Mouse (Mus musculus) forebrain, embryonic 13.5 days (tissue): ENCODE data around the gene Gimap5. TPM values are rescaled to one million over a fixed set of nuclear protein-coding genes. Genes with fewer than 3 reads are reported as not detected.

Experiments
- ATAC-seq: fragments of 200-750 bp; cut with Nextera tagmentation; 2 replicates; pipeline ENCODE4 v1.8.0; 2017
- H3K27ac ChIP-seq: fragments of 300-500 bp; sonication (generic); 2 replicates; pipeline ENCODE4 v1.5.1; 2015; ENCODE audit warnings: inconsistent platforms, mild to moderate bottlenecking, moderate library complexity
- H3K27me3 ChIP-seq: fragments of 300-500 bp; sonication (generic); 2 replicates; pipeline ENCODE4 v1.6.1; 2015; ENCODE audit warnings: mild to moderate bottlenecking, inconsistent platforms
- H3K36me3 ChIP-seq: fragments of 300-500 bp; sonication (generic); 2 replicates; pipeline ENCODE4 v1.6.1; 2015; ENCODE audit warnings: mild to moderate bottlenecking, inconsistent platforms; ENCODE audit not compliant: poor library complexity, severe bottlenecking
- H3K4me1 ChIP-seq: fragments of 300-500 bp; sonication (generic); 2 replicates; pipeline ENCODE4 v1.6.1; 2015; ENCODE audit warnings: inconsistent platforms
- H3K4me2 ChIP-seq: fragments of 300-500 bp; sonication (generic); 2 replicates; pipeline ENCODE4 v1.6.1; 2015; ENCODE audit warnings: inconsistent platforms, mild to moderate bottlenecking, moderate library complexity
- H3K4me3 ChIP-seq: fragments of 300-500 bp; sonication (generic); 2 replicates; pipeline ENCODE4 v1.5.1; 2015; ENCODE audit warnings: mild to moderate bottlenecking, inconsistent platforms
- H3K9ac ChIP-seq: fragments of 300-500 bp; sonication (generic); 2 replicates; pipeline ENCODE4 v1.6.1; 2015; ENCODE audit warnings: mild to moderate bottlenecking, inconsistent platforms
- H3K9me3 ChIP-seq: fragments of 300-500 bp; sonication (generic); replicated peaks from 2 replicates; pipeline ENCODE4 v1.6.1; 2016; ENCODE audit warnings: inconsistent platforms
- WGBS: fragments of 180-500 bp; shearing (Covaris S2); methylation state at CpG from one replicate; pipeline ENCODE4 v1.1.7; 2015; 5-methylcytosine and 5-hydroxymethylcytosine counted together
- polyA plus RNA-seq: library from polyadenylated mRNA; unstranded; fragments of >200 nt; fragmentation: Nextera tagmentation; extraction: Ambion mirVana; gene quantifications from 2 replicates; pipeline ENCODE4 v1.2.1, GENCODE M21; 2015

Gimap5 gene
- polyA plus RNA-seq, 1 experiment from 2014 or later = 1.1 TPM

DNA sequence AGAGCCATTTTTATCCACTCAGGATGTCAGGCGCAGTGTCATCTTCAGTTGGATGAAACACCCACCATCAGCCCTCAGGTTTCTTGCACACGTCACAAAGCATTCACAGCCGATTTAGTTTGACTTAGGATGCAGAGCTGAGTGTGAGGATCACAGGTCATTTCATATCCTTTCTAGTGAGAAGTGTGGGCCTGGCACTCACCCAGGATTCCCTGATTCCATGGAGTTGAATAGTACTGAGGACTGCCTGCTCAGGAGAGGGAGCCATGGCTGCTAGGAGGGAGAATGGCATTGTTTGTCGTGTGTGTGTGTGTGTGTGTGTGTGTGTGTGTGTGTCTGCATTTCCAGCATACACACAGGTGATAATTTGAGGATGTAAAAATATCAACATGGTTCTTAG lies 25.7 kb upstream of the Gimap5 start:
- no peak overlapping the region for H3K4me3 ChIP-seq
- WGBS = 83% methylated on average over 4 of the region's 4 CpGs
- peaks cover under 1% of the 10 kb centered on the region; the same call in 1 of the 2 replicates for H3K4me1 ChIP-seq
- ATAC-seq = no peak
- no peak overlapping the region for H3K4me2 ChIP-seq
- no peaks in the 10 kb centered on the region for H3K27me3 ChIP-seq
- H3K9me3 ChIP-seq = no peaks in the 10 kb centered on the region
- H3K27ac ChIP-seq = no peak overlapping the region
- no peak overlapping the region for H3K9ac ChIP-seq
- no peaks in the 10 kb centered on the region for H3K36me3 ChIP-seq

DNA sequence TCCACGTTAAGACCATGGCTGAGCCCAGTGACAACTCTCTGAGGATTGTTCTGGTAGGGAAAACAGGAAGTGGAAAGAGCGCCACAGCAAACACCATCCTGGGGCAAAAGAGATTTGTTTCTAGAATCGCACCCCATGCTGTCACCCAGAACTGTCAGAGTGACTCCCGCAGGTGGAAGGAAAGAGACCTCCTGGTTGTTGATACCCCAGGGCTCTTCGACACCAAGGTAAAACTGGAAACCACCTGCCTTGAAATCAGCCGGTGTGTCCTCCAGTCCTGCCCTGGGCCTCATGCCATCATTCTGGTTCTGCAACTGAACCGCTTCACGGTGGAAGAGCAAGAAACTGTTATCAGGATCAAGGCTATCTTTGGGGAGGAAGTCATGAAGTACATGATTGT lies 22.5 kb upstream of the Gimap5 start:
- no peak for ATAC-seq
- Histone ChIP-seq H3K36me3 (no peaks in the 10 kb centered on the region), H3K4me1 (peaks cover 4% of the 10 kb centered on the region; the same call in 1 of the 2 replicates), H3K27ac (no peak overlapping the region), H3K4me2 (no peak overlapping the region), H3K4me3 (no peak overlapping the region), H3K9me3 (no peaks in the 10 kb centered on the region), H3K9ac (no peak overlapping the region), H3K27me3 (no peaks in the 10 kb centered on the region)
- WGBS = 91% methylated on average over 8 of the region's 8 CpGs

DNA sequence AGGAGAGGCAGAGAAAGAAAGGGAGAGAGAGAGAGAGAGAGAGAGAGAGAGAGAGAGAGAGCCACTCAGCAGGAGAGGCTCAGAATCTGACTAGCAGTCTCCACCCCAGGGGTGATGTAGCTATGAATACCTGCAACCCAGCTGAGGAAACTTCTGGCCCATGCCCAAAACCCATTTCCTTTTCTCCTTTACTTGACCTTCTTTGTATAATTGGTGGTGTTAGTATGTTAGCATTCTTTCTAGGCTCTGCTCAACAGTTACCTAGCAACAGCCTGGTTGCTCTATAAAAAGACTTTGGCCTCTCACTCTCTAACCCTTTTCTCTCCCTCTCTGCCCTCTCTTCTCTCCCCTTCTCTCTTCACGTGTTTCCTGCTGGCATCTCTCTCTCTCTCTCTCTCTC lies 20.5 kb upstream of the Gimap5 start:
- H3K27ac ChIP-seq = no peak overlapping the region
- ATAC-seq = no peak
- H3K4me2 ChIP-seq = no peak overlapping the region

DNA sequence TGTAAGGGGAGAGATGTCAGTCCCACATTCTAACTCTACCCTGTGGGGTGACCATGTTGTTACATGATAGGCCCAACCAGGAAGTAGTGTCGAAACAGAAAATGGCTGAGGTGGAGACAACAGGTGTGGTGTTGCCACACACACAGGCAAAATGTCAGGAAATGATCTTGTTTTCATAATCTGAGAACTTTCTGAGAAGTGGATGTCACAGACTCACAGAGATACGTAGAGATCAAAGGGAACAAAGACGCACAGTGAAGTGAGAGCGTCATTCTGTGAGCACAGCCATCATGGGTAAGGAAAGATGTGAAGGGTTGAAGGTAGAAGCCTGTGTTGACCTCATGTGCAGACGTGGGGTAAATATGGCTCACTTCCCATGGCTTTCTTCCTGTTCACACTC lies 18.2 kb upstream of the Gimap5 start:
- 90% methylated on average over 5 of the region's 5 CpGs for WGBS
- H3K9me3 ChIP-seq = no peaks in the 10 kb centered on the region
- no peak overlapping the region for H3K9ac ChIP-seq
- ATAC-seq = no peak
- no peak overlapping the region for H3K4me2 ChIP-seq
- no peaks in the 10 kb centered on the region for H3K36me3 ChIP-seq
- peaks cover 4% of the 10 kb centered on the region; the same call in 1 of the 2 replicates for H3K4me1 ChIP-seq
- no peak overlapping the region for H3K27ac ChIP-seq
- H3K27me3 ChIP-seq = no peaks in the 10 kb centered on the region
- H3K4me3 ChIP-seq = no peak overlapping the region

More for the DNA sequence above, 20.5 kb upstream of the Gimap5 start:
- no peaks in the 10 kb centered on the region for H3K27me3 ChIP-seq
- WGBS = 0% methylated on average over 1 of the region's 1 CpGs
- no peak overlapping the region for H3K9ac ChIP-seq
- no peaks in the 10 kb centered on the region for H3K36me3 ChIP-seq
- no peak overlapping the region for H3K4me3 ChIP-seq
- H3K4me1 ChIP-seq = peaks cover 4% of the 10 kb centered on the region; the same call in 1 of the 2 replicates
- H3K9me3 ChIP-seq = no peaks in the 10 kb centered on the region

DNA sequence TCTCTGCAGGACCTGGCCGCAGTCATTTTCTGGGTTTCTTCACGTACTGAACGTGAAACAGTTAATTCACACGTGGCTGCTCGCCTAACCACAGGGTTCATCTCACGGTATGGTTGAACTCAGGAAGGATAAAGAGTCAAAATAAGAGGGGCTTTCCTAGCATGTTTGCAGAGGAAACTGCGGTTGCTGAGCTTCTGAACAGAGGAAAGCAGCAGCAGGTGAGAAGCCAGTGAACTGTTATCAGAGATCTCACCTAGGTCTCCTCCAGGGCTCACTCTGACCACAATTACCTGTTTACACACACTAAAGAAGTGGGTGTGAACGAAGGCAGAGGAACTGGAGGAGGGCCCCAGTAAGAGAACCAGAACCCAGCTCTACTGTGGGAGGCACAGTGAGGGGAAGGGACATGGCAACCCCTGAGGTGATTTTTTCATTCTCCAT lies 13.1 kb upstream of the Gimap5 start:
- ATAC-seq = no peak

DNA sequence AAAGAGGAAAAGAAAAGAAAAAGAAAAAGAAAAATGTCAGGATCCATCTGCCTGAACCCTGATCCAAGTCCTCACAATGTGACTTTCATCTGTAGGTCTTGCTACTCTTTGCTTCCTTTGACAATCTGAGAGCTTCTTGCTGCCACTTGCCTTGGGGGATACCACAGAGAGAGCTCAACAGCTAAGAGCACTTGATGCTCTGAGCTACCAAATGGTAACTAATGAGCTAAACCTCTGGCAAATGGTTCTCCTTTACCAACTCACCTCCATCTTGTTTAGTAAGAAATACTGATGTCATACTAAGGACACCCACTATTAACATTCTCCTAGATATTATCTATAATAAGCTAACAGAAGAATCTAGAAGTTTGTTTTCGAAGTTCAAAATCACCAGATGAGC lies 12.3 kb upstream of the Gimap5 start:
- no peaks in the 10 kb centered on the region for H3K4me1 ChIP-seq
- no peaks in the 10 kb centered on the region for H3K27me3 ChIP-seq
- H3K36me3 ChIP-seq = no peaks in the 10 kb centered on the region
- 82% methylated on average over 1 of the region's 1 CpGs for whole genome bisulfite sequencing
- H3K4me3 ChIP-seq = no peak overlapping the region
- no peak overlapping the region for H3K4me2 ChIP-seq
- no peak overlapping the region for H3K9ac ChIP-seq
- no peak for ATAC-seq
- no peaks in the 10 kb centered on the region for H3K9me3 ChIP-seq
- no peak overlapping the region for H3K27ac ChIP-seq

More for the DNA sequence above, 13.1 kb upstream of the Gimap5 start:
- Histone ChIP-seq H3K4me1 (no peaks in the 10 kb centered on the region), H3K27me3 (no peaks in the 10 kb centered on the region), H3K27ac (no peak overlapping the region), H3K36me3 (no peaks in the 10 kb centered on the region), H3K4me2 (no peak overlapping the region), H3K9me3 (no peaks in the 10 kb centered on the region), H3K9ac (no peak overlapping the region), H3K4me3 (no peak overlapping the region)
- WGBS = 60% methylated on average over 8 of the region's 8 CpGs

DNA sequence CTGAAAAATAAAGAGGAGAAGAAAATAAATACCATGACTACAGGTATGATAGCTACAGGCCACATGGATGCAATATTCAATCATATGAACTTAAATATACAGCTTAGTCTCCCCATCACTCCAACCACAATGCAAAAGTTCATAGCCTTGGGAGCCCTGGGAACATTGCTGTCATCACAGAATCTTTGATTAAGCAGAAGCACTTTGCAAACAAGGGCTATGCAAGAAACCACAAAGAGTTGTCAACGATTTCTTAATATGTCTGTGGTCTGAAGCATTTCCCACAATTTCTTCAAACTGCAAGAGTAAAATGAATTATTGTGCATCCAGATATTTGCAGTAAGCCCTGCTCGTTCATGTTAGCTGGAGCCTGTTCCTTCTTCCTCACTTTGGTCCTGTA lies 8.9 kb upstream of the Gimap5 start:
- no peak for ATAC-seq
- Histone ChIP-seq H3K36me3 (no peaks in the 10 kb centered on the region), H3K9me3 (no peaks in the 10 kb centered on the region), H3K4me1 (no peaks in the 10 kb centered on the region), H3K4me3 (no peak overlapping the region), H3K27me3 (peaks cover 18% of the 10 kb centered on the region), H3K27ac (no peak overlapping the region), H3K4me2 (no peak overlapping the region), H3K9ac (no peak overlapping the region)
- 85% methylated on average over 2 of the region's 2 CpGs for WGBS

DNA sequence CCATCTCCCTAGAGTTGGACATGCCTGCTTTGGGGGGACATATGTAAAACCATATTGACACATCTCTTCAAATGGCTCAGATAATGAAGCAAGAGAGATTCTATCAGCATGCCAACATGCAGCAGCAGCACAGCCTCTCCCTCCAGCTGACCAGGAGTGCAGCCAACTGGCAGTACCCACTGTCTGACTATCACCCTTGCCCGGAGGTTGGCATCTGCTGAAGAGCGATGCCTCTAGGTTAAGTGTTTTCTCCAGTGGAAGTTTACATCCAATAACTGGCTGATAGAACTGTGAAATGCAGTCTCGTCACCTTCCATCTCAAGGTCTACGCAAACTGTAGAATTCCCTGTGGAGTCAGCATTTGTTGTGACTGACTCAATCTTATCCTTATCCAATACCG lies 8.3 kb upstream of the Gimap5 start:
- Histone ChIP-seq H3K27me3 (peaks cover 24% of the 10 kb centered on the region), H3K9me3 (no peaks in the 10 kb centered on the region), H3K9ac (no peak overlapping the region), H3K4me1 (peaks cover 5% of the 10 kb centered on the region; the same call in 1 of the 2 replicates), H3K36me3 (no peaks in the 10 kb centered on the region), H3K4me3 (no peak overlapping the region), H3K27ac (no peak overlapping the region), H3K4me2 (no peak overlapping the region)
- WGBS = 94% methylated on average over 5 of the region's 5 CpGs
- ATAC-seq = no peak

DNA sequence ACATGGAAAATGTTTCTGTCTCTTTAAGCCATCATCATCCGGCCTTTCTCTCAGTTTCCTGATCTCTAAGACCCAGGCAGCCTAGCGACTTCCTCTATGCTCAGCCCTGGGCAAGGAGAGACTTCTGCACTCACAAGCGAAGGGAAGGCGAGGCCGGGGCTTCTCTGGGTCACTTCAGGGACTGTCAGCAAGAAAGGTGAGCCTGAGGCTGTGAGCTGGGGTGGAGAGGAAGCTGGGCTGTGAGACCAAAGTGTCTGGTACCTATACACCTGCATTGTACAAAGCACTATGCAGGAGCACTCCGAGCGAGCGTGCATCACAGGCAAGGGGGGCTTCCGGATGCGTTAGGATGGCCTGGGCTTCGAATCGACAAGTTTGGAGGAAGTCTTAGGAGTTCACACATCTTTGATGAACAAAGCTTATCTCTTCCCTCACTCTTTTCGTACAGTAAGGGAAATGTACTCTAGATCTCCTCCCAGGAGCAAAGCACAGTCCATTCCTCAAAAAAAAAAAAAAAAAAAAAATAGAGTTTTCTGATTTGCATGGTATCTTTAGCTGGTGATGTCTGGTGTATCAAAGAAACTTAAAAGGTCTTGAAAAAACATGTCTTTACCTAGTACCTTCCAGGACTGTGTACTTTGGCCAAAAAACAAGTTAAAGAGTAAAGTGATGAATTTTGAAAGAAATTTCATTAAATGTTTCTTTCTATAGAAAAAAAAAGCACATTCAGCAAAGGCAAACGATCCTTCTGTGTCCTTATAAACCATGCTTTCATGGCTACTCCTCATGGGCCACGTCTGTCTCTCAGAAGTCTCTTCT lies 6.8 kb upstream of the Gimap5 start, which contains the start of gene Gimap1:
TSS of gene Gimap1 (plus strand) at position 94 of the 819 bp plus-strand sequence.
- H3K9ac ChIP-seq = no peak within 1 kb of the TSS
- WGBS = 85% methylated on average over 15 of the region's 15 CpGs
- peaks cover 34% of the 10 kb centered on the region for H3K27me3 ChIP-seq
- H3K9me3 ChIP-seq = no peaks in the 10 kb centered on the region
- peaks cover 9% of the 10 kb centered on the region; the same call in 1 of the 2 replicates for H3K4me1 ChIP-seq
- H3K4me2 ChIP-seq = no peak within 1 kb of the TSS
- no peaks in the 10 kb centered on the region for H3K36me3 ChIP-seq
- ATAC-seq = no peak
- no peak within 1 kb of the TSS for H3K27ac ChIP-seq
- no peak within 1 kb of the TSS for H3K4me3 ChIP-seq

DNA sequence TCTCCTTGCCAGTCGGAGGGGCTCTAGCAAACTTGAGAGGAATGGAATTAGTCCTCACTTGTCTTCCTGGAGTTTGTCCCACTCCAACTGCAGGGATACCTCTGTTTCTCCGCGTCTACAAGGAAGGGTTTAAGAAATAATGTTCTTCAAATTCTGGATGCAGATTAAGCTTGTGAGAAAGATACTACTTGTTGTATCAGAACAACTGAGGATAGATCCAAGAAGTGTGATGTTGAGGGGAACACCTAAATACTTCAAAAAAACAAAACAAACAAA lies 6.3 kb upstream of the Gimap5 start:
- Histone ChIP-seq H3K9me3 (no peaks in the 10 kb centered on the region), H3K27ac (no peak overlapping the region), H3K4me3 (no peak overlapping the region), H3K4me1 (peaks cover 9% of the 10 kb centered on the region; the same call in 1 of the 2 replicates), H3K36me3 (no peaks in the 10 kb centered on the region), H3K27me3 (peaks cover 35% of the 10 kb centered on the region), H3K4me2 (no peak overlapping the region), H3K9ac (no peak overlapping the region)
- ATAC-seq = no peak
- WGBS = 92% methylated on average over 3 of the region's 3 CpGs

DNA sequence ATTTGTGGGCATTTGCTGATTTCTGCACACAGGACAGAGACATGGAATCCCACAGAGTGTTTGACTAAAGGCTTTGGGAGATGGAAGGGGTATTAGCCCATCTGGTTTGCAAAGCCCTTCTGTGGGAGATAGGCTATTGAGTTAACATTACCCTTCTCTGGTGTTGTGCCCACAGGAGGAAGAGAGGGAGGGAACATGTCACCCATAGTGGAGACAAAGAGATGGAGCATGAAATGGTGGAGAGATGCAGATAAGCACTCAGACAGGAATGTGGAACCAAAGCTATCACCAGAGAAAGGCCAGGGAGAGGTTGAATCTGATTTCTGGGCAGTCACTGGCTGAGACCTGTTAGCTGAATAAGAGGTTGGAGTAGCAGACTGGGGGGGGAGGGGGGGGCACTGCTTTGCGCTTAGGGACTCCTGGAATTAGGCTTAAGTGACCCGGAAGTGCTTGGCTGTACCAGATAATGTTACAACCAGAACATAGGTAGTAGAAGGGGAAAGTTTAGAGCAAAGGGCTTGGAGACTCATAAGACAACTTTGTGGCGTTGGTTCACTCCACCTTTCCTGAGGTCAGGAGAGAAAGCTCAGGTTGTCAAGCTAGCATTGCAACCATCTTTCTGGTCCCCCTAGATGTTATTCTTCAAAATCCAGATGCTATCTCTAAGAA lies 5.4 kb upstream of the Gimap5 start:
- Histone ChIP-seq H3K4me3 (no peak overlapping the region), H3K4me1 (peaks cover 9% of the 10 kb centered on the region; the same call in 1 of the 2 replicates), H3K4me2 (no peak overlapping the region), H3K9me3 (no peaks in the 10 kb centered on the region), H3K9ac (no peak overlapping the region), H3K27me3 (peaks cover 37% of the 10 kb centered on the region), H3K27ac (no peak overlapping the region), H3K36me3 (no peaks in the 10 kb centered on the region)
- no peak for ATAC-seq
- WGBS = 92% methylated on average over 3 of the region's 3 CpGs

DNA sequence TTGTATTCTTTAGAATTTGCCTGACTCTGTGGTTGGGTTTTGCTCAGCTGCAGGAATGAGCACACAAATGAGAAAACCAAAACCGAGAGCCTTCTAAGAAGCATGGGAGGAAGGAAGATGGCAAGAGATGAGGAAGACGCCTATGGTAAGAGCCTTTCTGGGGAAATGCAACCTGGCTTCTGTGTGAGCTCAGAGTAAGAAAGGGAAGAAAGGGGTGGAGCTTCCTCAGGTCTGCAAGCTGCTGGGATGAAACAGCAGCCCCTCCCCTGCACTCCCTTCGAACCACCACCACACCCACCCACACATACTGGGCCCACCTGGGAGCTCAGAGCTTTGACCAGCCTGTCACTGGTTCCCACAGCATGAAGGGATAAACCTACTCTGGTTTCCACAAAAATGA lies 4.7 kb upstream of the Gimap5 start:
- H3K4me3 ChIP-seq = no peak overlapping the region
- no peaks in the 10 kb centered on the region for H3K36me3 ChIP-seq
- H3K27me3 ChIP-seq = peaks cover 43% of the 10 kb centered on the region
- no peak overlapping the region for H3K9ac ChIP-seq
- no peaks in the 10 kb centered on the region for H3K9me3 ChIP-seq
- H3K4me2 ChIP-seq = no peak overlapping the region
- ATAC-seq = no peak
- WGBS = 28% methylated on average over 3 of the region's 3 CpGs
- H3K27ac ChIP-seq = no peak overlapping the region
- peaks cover 9% of the 10 kb centered on the region; the same call in 1 of the 2 replicates for H3K4me1 ChIP-seq
